Mouse (Mus musculus): ENCODE measurements around the gene Lhx4. TPM values are rescaled to one million over a fixed set of nuclear protein-coding genes. Genes with fewer than 3 reads are reported as not detected.
A peak's percentile ranks its signal among the peaks of the same experiment; 100 is the strongest.

Gene Lhx4
- polyA plus RNA-seq, 1 experiment from 2014 or later: 1.8 TPM

DNA sequence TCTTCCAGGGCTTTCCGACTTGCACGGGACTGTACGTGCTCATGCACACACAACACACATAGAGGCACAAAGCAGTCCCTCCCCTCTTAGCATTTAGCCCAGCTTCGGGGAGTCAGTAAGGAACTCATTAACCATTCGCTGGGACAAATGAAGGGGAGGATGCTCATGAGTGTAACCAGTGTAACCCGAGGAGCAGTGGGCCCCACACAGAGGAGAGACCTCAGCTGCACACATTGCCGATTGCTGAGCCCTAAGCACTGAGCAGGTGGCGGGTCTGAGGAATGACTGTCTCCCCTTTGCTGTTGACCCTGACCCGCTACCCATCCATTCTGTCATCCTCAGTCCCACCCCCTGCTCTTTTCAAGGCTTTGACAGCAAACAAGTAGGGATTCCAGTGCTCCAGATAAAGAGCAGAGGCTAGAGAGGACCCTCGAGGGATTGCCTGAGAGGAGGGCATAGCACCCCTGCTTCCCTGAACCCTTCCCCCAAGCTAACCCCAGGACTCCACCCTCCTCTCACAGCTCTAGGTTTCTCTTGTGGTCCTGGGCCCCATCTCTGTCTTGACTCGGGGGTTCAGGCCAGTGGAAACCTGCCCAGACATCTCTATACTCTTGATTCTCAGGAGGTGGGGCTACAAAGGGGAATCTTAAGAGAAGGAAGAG is 836 bp downstream of the Lhx4 start:
- Histone ChIP-seq H3K27ac (replicated peaks; ENCODE audit: low read depth, low read length) (no peak overlapping the region), H3K9ac (replicated peaks; ENCODE audit: low read length) (no peak overlapping the region), H3K4me1 (ENCODE audit: control insufficient read depth, insufficient read depth, low read length) (no peaks in the 10 kb centered on the region), H3K4me2 (ENCODE audit: low read length) (no peak overlapping the region), H3K36me3 (ENCODE audit: control insufficient read depth, insufficient read depth, low read length) (no peaks in the 10 kb centered on the region), H3K9me3 (ENCODE audit: control insufficient read depth, low read length) (no peaks in the 10 kb centered on the region), H3K27me3 (ENCODE audit: control insufficient read depth, insufficient read depth, low read length) (peaks cover 93% of the 10 kb centered on the region), H3K4me3 (replicated peaks; ENCODE audit: low read depth, low read length) (no peak overlapping the region)
- no peak for DNase-seq
- ATAC-seq (ENCODE audit: low FRiP score, low TSS enrichment): no peak
- 13% methylated on average over 11 of the region's 11 CpGs for WGBS

DNA sequence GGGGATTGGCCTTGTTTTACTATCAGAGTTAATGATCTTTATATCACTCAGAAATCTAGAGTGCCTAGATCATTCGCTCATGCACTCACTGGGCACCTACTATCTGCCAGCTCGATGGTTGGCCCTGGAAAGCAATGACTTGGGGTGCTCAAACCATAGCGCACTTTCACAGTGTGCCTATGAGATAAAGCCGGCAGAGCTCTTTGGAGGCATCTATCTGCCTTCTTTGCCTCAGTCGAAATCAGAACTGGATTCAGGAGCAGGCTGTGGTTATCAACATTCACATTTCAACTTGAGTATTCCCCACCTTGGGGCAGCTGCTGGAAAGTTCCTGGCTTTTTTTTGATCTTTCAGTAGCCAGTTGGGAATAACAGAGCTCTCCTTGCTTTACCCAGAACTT is 3.6 kb downstream of the Lhx4 start:
- Histone ChIP-seq H3K9ac (replicated peaks; ENCODE audit: low read length) (no peak overlapping the region), H3K36me3 (ENCODE audit: control insufficient read depth, insufficient read depth, low read length) (no peaks in the 10 kb centered on the region), H3K4me1 (ENCODE audit: control insufficient read depth, insufficient read depth, low read length) (0 out of 2 replicates have a peak, but pooled peaks cover under 1% of the 10 kb centered on the region), H3K9me3 (ENCODE audit: control insufficient read depth, low read length) (no peaks in the 10 kb centered on the region), H3K27me3 (ENCODE audit: control insufficient read depth, insufficient read depth, low read length) (peaks cover 94% of the 10 kb centered on the region), H3K27ac (replicated peaks; ENCODE audit: low read depth, low read length) (no peak overlapping the region), H3K4me2 (ENCODE audit: low read length) (no peak overlapping the region), H3K4me3 (replicated peaks; ENCODE audit: low read depth, low read length) (no peak overlapping the region)
- no peak for ATAC-seq (ENCODE audit: low FRiP score, low TSS enrichment)
- no peak for DNase-seq
- WGBS: 74% methylated on average over 5 of the region's 5 CpGs

DNA sequence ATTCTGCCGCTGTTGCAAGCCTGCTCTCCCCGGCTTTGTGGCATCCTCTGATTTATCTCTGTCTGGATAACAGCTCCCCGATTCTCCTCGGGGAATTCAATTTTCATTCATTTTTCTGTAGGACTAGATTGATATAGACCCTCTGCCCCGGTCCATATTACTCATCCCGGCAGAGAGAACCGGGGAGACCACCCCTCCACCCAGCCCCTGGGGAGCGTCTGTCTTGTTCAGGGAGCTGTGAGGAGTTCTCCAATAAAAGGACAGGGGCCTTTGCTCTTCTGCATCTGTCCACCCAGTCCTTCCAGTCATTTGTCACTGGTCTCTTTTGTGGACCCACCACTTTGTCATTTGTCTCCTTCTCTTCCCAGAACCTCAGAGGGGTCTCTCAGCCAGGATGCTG is 4.5 kb downstream of the Lhx4 start:
- Histone ChIP-seq H3K36me3 (ENCODE audit: control insufficient read depth, insufficient read depth, low read length) (no peaks in the 10 kb centered on the region), H3K9me3 (ENCODE audit: control insufficient read depth, low read length) (no peaks in the 10 kb centered on the region), H3K4me2 (ENCODE audit: low read length) (no peak overlapping the region), H3K27me3 (ENCODE audit: control insufficient read depth, insufficient read depth, low read length) (peaks cover 94% of the 10 kb centered on the region), H3K4me3 (replicated peaks; ENCODE audit: low read depth, low read length) (no peak overlapping the region), H3K27ac (replicated peaks; ENCODE audit: low read depth, low read length) (no peak overlapping the region), H3K9ac (replicated peaks; ENCODE audit: low read length) (no peak overlapping the region), H3K4me1 (ENCODE audit: control insufficient read depth, insufficient read depth, low read length) (peaks cover 10% of the 10 kb centered on the region)
- no peak for DNase-seq
- 10% methylated on average over 8 of the region's 8 CpGs for WGBS
- no peak for ATAC-seq (ENCODE audit: low FRiP score, low TSS enrichment)

DNA sequence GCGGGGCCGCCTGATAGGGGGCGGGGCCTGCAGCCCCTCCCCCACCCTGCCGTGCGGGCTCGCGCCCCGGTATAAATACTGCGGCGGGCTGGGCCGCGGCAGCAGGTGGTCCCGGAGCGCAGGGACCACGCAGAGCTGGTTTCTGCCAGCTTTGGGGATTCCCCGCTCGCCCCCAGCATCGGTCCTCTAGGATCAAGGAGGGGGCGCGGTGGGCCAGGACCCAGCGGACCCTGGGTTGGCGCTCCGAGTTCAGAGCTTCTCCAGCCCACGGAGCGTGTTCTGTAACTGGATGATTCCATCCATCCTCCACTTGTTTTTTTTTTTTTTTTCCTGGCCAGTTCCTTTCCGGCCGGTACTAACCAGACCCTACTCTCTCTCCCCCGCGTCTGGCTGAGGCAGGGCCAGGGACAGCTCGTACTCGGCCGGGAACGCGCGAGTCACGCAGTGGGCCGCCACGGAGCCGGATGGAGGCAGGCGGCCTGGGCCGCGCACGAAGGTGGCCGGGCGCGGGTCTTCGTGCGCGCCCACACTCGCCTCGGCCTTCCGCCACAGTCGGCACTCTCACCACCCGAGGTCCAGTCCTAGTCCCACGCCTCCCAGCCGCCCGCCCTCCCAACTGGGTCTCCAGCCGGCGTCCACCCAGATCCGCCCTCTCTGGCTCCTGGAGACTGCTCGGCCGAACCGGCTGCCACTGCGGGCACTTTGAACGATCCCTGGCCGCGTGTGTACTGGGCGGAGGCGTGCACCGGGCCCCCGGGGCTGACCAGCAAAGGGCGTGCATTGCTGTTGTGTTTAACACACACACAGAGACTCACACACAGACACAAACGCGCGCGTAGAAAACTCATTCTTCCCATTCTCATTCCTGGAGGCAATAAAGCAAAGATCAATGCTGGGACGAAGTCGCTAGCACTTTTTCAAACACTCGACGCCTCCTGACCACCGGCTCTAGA is 8.8 kb downstream of the Lhx4 start:
- DNase-seq: no peak
- Histone ChIP-seq H3K27ac (replicated peaks; ENCODE audit: low read depth, low read length) (no peak overlapping the region), H3K9me3 (ENCODE audit: control insufficient read depth, low read length) (no peaks in the 10 kb centered on the region), H3K4me1 (ENCODE audit: control insufficient read depth, insufficient read depth, low read length) (peaks cover 19% of the 10 kb centered on the region), H3K36me3 (ENCODE audit: control insufficient read depth, insufficient read depth, low read length) (no peaks in the 10 kb centered on the region), H3K9ac (replicated peaks; ENCODE audit: low read length) (peak overlapping the region; percentile 34; the same call in 1 of the 2 replicates), H3K4me3 (replicated peaks; ENCODE audit: low read depth, low read length) (peak overlapping the region; percentile 36), H3K27me3 (ENCODE audit: control insufficient read depth, insufficient read depth, low read length) (peaks cover 94% of the 10 kb centered on the region), H3K4me2 (ENCODE audit: low read length) (peak overlapping the region; percentile 68)
- under 1% methylated on average over 81 of the region's 81 CpGs for WGBS
- no peak; the same call in none of the 2 replicates for ATAC-seq (ENCODE audit: low FRiP score, low TSS enrichment)

DNA sequence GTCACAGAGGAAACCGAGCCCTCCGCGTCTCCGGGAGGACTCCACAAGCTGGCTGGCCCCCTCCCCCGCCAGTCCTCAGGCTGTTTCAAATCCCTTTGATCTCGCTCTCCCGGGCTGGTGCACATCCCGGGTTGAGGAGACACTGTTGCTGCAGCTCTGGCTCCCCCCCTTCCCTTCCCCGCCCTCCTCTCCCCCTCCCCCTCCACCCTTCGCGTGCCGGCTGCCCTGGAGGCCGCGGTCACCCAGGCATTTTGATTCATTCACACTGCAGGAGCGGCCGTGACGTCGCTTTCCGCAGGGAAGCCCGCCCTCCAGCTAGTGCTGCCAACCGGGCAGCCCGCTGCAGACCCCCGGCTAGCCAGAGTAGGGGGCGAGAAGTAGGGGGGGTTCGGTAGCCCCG is 9.5 kb downstream of the Lhx4 start:
- Histone ChIP-seq H3K4me2 (ENCODE audit: low read length) (peak overlapping the region; percentile 68), H3K9ac (replicated peaks; ENCODE audit: low read length) (peak overlapping the region; percentile 34; the same call in 1 of the 2 replicates), H3K36me3 (ENCODE audit: control insufficient read depth, insufficient read depth, low read length) (no peaks in the 10 kb centered on the region), H3K27ac (replicated peaks; ENCODE audit: low read depth, low read length) (no peak overlapping the region), H3K4me1 (ENCODE audit: control insufficient read depth, insufficient read depth, low read length) (peaks cover 19% of the 10 kb centered on the region), H3K4me3 (replicated peaks; ENCODE audit: low read depth, low read length) (peak overlapping the region; percentile 36), H3K9me3 (ENCODE audit: control insufficient read depth, low read length) (no peaks in the 10 kb centered on the region), H3K27me3 (ENCODE audit: control insufficient read depth, insufficient read depth, low read length) (peaks cover 94% of the 10 kb centered on the region)
- 0% methylated on average over 26 of the region's 26 CpGs for WGBS
- DNase-seq (peak; percentile 67), ATAC-seq (ENCODE audit: low FRiP score, low TSS enrichment) (peak; percentile 65)

DNA sequence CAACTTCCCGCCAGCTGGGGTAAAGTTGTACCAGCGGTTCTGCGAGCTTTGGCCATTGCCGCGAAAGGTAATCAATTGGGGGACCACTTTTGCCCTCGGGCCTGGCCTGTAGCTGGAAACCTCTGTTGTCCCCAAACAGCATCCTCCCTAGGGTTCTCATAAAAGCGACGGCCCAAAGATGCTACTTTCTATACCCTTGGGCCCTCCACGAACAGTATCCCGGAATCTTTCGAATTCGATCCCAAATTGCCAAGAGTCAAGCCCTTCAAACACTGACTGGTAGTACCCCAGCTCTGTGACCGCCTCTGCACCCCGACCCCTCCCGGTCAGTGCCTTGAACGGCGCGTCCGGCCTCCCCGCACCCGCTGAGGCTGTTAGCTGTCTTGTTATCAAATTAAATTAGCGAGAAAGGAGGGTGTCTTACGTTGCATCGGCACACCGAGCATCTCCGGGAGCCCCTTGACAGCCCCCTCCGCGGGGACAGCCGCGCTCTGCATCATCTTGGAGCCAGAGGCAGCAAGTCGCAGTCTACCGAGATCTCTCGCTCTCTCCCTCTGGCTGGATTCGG is 10.0 kb downstream of the Lhx4 start:
- DNase-seq (no peak), ATAC-seq (ENCODE audit: low FRiP score, low TSS enrichment) (peak; percentile 22)
- Histone ChIP-seq H3K4me1 (ENCODE audit: control insufficient read depth, insufficient read depth, low read length) (peaks cover 19% of the 10 kb centered on the region), H3K27ac (replicated peaks; ENCODE audit: low read depth, low read length) (no peak overlapping the region), H3K4me2 (ENCODE audit: low read length) (peak overlapping the region; percentile 68), H3K36me3 (ENCODE audit: control insufficient read depth, insufficient read depth, low read length) (no peaks in the 10 kb centered on the region), H3K27me3 (ENCODE audit: control insufficient read depth, insufficient read depth, low read length) (peaks cover 94% of the 10 kb centered on the region), H3K4me3 (replicated peaks; ENCODE audit: low read depth, low read length) (peak overlapping the region; percentile 36), H3K9me3 (ENCODE audit: control insufficient read depth, low read length) (no peaks in the 10 kb centered on the region), H3K9ac (replicated peaks; ENCODE audit: low read length) (no peak overlapping the region)
- WGBS: under 1% methylated on average over 34 of the region's 34 CpGs

DNA sequence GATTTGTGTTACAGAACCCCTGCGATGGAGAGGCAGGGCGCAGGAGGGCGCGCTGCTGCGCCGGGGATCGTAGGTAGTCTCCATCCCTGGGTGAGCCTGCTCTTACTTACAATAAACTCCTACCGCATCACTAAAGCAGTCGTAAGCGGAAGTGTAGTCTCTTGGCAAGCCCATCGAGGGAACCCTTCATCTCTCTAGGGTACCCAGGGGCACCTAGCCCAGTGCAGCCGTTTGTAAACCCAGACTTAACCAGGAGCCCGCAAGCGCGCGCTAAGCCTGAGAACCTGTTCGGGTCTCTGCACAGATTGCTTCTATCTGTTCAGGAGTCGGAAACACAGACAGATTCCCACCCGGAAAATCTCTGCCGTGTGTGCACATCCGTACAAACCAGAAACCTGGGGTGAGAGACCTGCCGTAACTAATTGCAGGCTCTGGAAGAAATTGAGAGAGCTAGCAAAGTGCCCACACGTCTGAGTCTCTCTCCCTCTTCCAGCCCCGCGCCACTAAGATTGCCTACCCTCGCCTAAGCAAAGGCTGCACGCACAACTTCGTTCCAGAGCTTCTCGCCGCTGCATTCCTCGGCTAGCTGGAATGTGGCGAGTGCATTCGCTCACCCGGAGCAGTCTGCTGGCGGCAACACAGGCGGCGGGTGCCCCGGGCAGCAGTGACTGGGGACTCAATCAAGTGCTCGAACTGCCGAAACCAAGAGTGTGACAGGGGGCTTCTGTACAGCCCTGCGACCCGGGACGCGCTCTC is 10.7 kb downstream of the Lhx4 start:
- DNase-seq: peak; percentile 71

DNA sequence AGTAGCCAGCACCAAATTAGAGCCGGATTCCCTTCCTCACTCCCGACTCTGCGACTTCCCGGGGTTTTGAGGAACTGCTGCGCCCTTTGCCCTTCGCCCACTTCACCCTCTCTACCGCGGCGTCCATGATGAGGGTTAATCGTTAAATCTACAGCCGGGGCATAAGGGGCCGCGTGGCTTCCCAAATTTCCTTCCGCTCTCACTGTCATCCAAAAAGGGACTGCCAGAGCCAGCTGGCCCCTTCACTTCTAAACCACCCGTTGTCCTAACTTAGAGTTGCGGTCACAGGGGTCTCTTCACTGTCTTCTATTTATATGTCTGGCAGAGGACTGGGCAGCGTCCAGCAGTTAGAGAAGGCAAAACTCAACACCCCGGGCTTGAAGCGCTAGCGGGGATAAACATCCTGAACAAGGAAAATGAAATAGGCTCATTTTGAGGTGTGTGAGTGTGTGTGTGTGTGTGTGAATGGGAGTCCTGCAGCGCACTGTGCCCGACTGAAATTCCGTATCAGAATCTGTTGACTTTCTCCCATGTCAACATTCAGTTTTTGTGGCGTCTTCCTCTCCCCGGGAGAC is 13.6 kb downstream of the Lhx4 start:
- H3K9ac ChIP-seq (replicated peaks; ENCODE audit: low read length): no peak overlapping the region

More for the DNA sequence above, 10.7 kb downstream of the Lhx4 start:
- peak overlapping the region; percentile 36 for H3K4me3 ChIP-seq (replicated peaks; ENCODE audit: low read depth, low read length)
- peaks cover 19% of the 10 kb centered on the region for H3K4me1 ChIP-seq (ENCODE audit: control insufficient read depth, insufficient read depth, low read length)
- peaks cover 92% of the 10 kb centered on the region for H3K27me3 ChIP-seq (ENCODE audit: control insufficient read depth, insufficient read depth, low read length)
- no peaks in the 10 kb centered on the region for H3K9me3 ChIP-seq (ENCODE audit: control insufficient read depth, low read length)
- peak overlapping the region; percentile 68; the same call in 1 of the 2 replicates for H3K4me2 ChIP-seq (ENCODE audit: low read length)
- H3K36me3 ChIP-seq (ENCODE audit: control insufficient read depth, insufficient read depth, low read length): no peaks in the 10 kb centered on the region
- H3K27ac ChIP-seq (replicated peaks; ENCODE audit: low read depth, low read length): no peak overlapping the region
- no peak for ATAC-seq (ENCODE audit: low FRiP score, low TSS enrichment)
- no peak overlapping the region for H3K9ac ChIP-seq (replicated peaks; ENCODE audit: low read length)
- under 1% methylated on average over 44 of the region's 44 CpGs for WGBS

More for the DNA sequence above, 13.6 kb downstream of the Lhx4 start:
- Histone ChIP-seq H3K4me2 (ENCODE audit: low read length) (no peak overlapping the region), H3K9me3 (ENCODE audit: control insufficient read depth, low read length) (no peaks in the 10 kb centered on the region), H3K4me1 (ENCODE audit: control insufficient read depth, insufficient read depth, low read length) (peaks cover 18% of the 10 kb centered on the region), H3K36me3 (ENCODE audit: control insufficient read depth, insufficient read depth, low read length) (no peaks in the 10 kb centered on the region), H3K27ac (replicated peaks; ENCODE audit: low read depth, low read length) (no peak overlapping the region), H3K4me3 (replicated peaks; ENCODE audit: low read depth, low read length) (no peak overlapping the region), H3K27me3 (ENCODE audit: control insufficient read depth, insufficient read depth, low read length) (peaks cover 98% of the 10 kb centered on the region)
- DNase-seq (no peak), ATAC-seq (ENCODE audit: low FRiP score, low TSS enrichment) (no peak)
- under 1% methylated on average over 25 of the region's 25 CpGs for WGBS
